Mouse (Mus musculus): Measurements from ENCODE around the gene Pced1b.
"Not testable (repeated sequence)": the region's sequence is repeated elsewhere in the genome, so short reads cannot be mapped to it uniquely, and the experiment has no call there.

Pced1b gene

DNA sequence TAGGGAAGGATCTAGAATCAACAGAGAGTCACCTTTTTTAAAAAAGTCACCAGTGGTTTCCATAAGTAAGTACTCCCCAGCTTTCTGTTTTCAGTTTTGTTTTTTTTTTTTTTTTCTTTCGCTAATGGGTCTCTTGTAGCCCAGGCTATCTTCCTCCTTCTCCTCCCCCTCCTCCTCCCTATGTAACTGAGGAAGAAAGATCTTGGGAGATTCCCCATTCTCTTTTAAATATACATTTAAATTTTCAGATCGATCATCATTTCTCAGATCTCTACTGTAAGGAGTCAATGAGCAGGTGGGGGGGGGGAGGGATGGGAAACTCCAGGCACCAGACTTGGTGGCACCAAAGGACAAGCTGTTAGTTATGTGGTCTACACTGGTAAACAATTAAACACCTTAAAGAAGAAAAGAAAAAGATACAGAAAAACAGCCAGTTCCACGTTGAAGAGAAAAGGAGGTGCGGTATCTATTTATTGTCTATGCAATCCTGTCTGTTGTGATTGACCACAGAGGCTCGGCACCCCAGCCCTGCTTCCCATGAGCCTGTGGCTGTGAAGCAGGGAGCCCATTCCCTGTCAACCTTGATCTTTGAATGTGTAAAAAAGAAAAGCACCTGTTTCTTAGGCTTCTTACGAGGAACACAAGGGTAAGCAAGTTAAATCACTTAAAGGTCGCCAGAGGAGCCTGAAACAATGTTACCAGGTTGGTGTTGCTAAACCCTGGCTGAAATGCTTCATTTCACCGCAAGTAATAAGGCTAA is 127.4 kb downstream of the Pced1b start:
- DNase-seq, result no peak

DNA sequence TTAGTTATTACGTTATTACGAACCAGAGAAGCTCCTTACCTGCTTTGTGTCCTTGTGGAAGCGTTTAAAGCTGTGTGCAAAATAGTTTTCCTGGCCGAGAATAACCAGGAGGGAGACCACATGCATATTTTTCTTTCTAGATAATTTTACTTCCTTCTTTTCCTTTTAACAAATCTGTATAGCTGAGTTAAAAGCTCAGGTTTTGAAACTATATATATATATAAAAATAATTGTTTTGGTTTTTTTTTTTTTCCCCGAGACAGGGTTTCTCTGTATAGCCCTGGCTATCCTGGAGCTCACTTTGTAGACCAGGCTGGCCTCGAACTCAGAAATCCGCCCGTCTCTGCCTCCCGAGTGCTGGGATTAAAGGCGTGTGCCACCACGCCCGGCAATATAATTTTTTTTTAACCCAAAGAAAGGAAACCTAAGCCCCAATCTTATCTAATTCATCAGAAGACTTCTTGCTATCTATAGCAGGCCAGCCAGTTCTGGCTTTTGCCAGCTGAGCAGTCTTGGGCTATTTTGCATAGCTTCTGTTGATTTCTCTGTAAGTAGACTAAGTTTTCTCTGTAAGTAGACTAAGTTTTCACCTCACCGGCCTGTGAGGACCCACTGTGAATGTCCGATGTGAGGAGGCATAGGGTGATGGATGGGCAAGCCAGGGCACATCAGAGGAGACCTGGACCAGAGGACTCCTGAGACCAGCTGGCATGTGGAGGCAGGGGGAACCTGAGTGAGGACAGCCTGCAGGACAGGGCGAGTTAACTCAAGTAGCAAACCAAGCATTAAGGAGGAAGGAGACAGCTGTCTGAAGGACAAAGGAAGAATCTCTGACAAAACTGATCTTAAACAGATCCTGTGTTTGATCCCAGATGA is 128.2 kb downstream of the Pced1b start:
- no peak for DNase-seq

DNA sequence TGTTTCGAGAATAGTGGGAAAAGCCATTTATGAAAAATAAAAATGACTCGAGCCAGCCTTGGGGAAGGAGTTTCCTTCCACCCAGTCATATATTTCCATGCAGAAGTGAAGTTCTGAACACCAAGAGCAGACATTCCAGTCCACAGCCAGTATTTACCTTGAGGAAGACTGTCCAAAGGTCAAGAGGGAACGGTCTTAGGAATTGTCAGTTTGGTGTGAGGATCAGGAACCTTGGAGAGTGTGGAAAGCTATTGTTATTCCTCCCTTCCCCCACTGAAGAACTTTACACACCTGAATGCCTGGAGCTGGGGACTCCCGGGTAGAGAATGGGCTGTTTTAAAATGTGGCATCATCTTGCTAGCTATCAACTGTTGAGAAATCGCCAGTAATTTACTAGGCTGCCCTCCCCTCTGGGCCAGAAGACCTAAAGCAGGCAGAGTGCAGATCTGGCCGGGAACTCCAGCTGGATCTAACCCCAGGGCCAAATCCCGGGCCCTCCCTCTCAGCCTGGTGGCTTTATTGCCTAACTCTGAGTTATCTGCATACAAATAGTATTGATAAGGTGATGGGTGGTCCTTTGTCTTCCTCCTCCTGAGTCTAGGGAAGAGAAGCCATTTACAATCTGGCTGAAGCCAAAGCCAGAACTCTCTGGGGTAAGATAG is 129.3 kb downstream of the Pced1b start:
- DNase-seq, result no peak

DNA sequence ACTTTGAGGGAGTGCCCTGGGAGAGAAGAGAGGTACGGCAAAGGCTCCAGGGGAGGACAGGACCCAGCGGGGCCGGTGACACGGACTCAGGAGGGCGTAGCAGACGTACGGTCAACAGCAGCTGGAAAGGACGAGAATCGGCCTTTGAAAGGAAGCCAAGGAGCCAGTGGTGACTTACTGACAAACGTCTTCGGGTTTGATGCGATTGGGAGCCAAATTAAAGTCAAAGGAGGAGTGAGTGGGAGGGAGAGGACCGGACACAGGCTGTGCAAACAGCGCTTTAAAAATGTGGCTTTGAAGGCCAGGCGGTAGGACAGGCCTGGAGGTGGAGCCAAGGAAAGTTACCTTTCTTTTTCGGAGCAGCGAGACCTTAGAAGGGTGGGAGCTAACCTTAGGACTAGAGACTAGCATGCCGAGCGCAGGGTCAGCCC is 129.9 kb downstream of the Pced1b start:
- DNase-seq, result no peak

DNA sequence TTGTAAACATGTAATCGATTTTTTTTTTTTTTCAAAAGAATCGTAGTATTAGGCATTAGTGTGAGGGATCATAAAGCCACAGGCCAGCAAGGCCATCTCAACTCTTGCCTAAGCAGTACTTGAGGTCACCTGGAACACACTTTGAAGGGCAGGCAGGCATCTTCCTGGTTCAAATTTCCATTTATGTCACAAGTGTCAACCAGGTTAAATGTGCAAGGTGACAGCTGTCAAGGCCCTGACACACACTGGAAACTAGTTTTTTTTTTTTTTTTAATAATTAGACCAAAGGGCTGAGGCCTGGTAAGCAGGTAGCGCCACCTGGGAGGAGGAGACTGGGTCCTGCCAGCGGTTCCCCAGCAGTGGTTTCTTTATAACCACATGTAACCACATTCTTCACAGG is 131.2 kb downstream of the Pced1b start:
- no peak for DNase-seq

DNA sequence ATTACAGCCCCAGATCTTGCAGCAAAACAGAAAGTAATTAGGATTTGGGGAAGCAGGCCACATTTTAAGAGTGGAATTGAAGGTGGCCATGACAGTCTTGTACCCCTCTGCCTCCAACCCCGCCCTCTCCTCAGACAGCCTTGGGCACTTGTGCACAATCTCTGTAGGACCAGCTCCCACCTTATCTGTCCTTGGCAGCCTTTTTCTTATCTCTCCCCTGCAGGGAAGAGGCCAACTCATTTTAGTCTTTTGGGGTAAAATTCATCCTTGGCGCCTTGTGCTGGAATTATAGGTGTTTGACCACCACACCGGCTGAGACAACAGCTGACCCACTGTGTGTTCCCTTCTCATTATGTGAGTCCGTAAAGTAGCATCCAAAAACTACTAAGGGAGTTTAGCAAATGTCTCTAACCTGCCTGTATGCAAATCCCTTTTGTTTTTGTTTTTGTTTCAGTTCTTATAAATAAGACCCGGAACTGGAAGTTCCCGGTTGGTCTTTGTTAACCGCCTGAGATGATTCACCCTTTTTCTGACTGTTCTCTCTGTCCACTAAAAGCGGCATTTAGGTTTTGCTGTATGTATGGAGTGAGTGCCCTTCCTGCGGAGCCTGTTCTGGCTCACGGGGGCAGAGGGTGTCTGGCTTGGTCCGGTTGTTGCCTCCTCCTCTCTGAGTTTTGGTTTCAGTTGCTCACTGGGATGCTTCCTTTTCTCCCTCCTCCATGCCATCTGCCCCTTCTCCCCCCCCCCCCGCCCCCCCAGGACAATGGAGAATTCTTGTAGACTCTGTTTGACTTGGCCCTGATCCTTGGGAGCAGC is 132.8 kb downstream of the Pced1b start:
- DNase-seq, result no peak

DNA sequence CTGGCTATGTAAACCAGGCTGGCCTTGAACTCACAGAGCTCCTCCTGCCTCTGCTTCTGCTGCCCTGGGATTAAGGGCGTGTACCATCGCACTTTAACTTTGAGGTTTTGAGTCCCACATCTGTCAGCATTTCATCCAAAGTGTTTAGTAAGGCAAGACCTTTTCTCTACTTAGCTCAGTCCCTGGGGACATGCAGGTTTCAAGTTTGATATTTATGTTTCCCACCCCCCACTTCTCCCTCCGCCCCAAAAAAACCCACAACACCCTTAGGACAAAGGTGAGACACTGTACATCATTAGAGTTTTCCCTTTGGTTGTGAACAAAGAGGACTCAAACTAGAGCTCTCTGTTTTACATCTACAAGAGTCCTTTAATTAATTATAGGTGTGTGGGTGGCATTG is 135.7 kb downstream of the Pced1b start:
- no peak for DNase-seq

DNA sequence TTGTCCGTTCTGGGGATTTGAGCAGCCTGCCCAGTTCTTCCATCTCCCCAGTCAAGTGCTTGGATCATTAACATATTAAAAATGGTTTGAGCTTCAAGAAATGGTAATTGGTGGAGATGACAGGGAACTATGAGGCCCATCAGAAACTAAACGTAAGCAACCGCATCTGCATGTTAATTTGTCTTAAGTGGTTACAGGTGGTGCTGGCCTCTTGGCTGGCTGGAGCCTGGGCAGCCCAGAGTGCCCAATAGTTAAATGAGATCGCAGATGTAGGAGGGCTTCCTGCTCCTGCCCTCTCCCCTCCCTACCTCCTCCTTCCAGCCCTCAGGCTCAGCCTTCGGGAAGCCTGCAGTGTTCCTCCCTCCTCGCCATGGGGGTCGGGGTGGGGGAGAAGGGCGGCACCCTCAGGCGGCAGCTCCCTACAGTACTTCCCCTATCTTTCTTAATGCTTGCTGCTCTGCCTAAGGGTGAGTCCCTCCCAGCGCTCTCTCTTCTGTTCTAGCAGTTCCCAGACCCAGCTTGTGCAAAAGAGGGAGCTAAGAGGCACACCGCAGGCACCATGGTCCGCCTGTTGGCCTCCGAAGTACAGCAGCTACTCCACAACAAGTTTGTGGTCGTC is 136.7 kb downstream of the Pced1b start:
- DNase-seq, result no peak

DNA sequence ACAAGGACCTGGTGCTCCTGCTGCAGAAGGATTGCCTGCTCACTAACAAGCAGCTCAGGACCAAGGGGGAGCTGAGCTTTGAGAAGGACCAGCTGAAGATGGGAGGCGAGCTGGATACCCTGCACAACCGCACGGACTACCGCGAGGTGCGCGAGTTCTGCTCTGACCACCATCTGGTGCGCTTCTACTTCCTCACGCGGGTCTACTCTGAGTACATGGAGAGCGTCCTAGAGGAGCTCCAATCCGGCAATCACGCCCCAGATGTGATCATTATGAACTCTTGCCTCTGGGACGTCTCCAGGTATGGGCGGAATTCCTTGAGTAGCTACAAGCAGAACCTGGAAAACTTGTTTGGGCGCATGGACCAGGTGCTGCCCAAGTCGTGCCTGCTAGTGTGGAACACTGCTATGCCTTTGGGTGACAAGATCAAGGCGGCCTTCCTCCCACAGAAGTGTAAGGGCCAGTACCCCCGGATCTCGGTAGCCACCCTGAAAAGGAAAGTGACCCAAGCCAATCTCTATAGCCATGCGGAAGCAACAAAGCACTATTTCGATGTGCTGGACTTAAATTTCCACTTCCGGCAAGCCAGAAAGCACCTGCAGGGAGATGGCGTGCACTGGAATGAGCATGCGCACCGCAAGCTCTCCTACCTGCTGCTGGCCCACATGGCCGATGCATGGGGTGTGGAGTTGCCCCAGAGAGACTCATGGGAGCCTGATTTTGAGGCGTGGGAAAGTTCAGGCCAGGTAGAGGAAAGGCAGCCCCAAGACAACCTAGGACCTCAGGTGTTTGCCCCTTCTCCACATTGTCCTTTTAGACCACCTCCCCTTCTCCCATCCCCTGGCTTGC is 137.5 kb downstream of the Pced1b start:
- DNase-seq, result no peak

DNA sequence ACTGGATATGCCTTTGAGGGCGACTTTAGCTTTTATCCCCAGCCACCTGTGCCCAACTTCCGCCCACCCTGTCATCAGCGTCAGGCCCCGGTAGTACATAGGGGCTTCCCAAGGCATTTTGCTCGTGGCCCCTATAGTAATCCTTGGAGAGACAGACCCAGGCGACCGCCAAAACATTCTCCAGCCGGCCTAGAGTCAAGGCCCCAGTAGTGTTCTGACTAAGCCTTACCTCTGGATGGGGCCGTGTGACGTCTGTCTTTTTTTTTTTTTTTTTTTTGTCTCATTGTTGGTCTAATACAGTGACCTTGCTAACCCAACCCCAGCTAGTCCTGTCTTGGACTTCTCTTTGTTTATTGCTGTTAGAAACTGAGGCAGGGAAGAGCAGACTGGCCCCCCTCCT is 138.3 kb downstream of the Pced1b start:
- DNase-seq, result not testable (repeated sequence)

DNA sequence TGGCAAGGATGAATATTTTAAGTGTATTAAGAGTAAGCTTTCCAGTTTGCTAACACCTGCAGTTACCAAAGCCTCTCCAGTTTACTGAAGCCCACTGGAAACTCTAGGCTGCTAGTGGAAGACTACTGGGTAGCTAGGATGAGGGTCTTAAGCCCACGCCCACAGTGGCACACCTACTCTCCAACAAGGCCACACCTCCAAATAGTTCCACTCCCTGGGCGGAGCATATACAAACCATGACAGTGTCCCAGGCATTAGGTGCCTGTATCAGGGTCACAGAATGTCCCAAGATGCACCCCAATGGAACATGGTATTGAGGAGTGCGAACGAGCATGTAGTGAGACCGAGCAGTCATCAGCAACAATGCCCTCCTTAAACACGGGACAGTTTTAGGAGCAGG is 140.9 kb downstream of the Pced1b start:
- DNase-seq, result no peak

DNA sequence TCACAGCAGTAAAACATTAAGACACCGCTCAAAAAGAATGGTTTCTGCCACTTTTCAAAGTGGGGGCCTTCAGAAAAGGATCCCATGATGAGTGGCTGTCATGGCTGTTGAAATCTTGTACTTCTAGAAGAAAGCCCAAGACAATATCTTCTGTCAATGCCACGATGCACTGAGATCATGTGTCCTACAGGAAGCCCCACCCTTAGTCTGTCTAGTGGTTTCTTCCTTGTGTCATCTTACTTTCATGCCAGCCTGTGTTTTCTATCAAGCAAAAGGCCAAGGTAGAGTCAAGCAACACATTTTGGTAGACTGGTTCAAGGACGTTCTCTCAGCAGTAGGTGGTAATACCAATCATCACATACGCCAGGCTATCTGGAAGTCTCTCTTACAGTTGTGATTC is 142.7 kb downstream of the Pced1b start:
- no peak for DNase-seq

DNA sequence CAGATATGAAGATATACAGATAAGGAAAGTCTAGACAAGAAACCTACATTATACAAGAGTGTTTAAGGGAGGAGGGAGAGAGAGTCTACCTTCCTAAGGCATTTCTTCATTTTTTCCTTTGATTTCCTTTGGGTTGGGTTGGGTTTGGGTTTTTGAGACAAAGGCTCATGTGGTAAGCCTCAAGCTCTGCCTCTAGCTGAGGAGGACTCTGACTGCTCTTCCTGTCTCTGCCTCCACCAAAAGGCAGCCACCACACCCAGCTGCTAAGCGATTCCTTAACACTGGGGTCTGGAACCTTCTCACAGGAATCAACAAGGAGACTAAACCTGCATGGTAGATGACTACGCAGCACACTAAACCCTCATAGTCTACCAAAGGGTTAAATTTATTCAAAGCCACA is 143.9 kb downstream of the Pced1b start:
- no peak for DNase-seq

DNA sequence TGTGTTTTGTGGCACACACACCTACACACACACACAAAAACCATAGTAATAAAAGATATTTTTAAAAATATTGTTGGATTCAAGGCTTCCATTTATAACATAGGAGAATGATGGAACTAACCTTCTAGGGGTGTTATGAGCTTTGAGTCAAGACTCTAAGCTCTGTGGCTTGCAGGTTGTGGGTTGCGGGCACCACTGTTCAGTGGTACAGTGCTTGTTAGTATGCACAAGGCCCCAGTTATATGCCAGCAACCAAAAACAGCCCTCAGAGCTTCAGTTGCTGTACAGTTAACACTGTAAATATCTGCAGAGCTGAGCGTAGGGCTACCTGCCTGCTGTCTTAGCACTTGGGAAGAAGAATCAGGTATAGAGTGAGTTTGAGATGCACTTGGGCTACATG is 144.5 kb downstream of the Pced1b start:
- no peak for DNase-seq

DNA sequence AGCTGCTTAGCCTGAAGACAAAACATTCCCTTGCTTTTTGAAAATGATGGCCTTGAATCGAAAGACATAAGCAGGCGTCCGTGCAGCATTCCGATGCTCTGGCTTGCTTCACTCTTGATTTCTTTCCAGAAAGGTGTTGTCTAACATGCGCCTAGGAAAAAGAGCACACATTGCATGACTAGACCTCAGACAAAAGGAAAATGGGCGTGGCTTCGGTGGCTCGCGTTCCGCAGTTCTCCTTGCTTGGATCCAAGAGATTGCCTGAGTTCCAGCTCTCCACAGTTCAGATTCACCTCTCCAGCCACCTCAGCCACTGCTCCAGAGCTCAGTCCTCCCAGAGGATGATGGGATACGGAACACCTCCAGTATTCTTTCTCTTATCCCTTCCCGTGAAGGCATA is 147.7 kb downstream of the Pced1b start:
- no peak for DNase-seq

DNA sequence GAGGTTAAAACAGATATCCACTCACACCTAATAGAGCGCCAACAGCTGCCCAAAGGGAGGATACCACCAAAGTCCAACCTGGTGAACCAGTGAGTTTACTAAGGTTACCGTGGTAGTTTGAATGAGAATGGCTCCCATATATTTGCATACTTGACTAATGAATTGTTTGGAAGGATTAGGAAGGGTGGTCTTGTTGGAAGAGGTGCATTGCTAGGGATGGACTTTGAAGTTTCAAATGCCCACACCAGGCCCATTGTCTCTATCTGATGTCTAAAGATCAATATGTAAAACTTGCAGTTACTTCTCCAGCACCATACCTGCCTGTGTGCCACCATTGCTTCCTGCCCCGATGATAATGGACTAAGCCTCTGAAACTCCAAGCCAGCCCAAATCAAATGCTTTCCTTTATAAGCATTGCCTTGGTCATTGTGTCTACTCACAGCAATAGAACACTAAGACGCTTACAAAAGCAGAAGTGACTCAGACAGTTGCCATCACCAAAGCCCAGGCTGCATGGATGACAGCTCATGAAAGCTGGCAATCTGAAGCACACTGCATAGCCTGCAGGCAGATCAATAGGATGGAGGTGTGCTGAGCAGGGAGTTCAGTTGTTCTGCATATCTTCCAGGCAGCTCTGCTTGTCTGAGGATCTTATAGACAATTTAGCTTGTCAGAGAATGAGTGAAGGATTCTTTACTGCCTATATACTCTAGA is 149.8 kb downstream of the Pced1b start:
- no peak for DNase-seq

DNA sequence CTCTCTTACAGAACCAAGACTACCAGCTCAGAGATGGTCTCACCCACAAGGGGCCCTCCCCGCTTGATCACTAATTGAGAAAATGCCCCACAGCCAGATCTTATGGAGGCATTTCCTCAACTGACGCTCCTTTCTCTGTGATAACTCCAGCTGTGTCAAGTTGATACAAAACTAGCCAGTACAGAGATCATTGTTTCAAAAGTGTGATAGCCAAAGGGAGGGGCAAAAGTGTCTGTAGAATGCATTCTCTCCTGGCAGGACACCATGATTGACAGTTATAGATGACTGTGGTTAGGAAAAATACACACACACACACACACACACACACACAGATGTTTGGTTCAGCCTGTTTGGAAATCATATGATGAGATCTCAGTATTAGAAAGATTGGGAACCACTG is 150.9 kb downstream of the Pced1b start:
- DNase-seq, result no peak

DNA sequence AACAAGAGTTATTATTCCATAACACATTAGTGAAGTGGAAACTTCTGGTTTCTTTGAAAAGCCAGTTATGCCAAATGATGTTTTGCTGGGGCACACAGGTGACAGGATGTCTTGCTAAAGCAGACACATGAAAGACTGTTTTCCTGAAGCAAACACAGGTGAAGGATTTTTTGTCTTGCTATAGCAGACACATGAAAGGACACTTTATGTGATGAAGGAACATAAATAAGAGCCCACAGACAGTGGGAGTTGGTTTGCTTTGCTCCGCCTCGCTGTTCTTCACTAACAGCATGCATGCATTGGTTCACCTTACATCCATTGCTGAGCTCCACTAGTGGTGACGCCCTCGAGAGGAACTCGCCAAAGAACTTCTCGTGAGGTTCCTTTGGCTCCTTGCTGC is 154.0 kb downstream of the Pced1b start:
- no peak for DNase-seq

DNA sequence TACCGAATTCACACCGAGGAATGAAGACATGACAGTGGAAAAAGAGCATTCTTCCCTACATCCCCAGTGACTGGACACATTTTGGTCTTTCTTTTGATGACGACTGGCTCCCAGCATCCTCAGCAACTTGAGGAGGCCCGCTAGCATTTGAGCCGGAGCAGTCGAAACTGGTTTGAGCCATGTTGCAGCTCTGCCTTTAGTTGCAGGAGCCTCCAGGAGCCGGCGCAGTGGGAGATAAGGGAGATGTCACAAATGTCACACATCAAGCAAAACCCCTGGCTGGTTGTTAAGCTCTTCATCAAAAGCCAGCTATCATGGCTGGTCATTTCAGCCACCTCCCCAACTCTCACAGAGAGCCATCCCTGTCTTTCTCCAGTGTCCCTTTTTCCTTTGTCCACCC is 157.6 kb downstream of the Pced1b start:
- DNase-seq, result no peak

DNA sequence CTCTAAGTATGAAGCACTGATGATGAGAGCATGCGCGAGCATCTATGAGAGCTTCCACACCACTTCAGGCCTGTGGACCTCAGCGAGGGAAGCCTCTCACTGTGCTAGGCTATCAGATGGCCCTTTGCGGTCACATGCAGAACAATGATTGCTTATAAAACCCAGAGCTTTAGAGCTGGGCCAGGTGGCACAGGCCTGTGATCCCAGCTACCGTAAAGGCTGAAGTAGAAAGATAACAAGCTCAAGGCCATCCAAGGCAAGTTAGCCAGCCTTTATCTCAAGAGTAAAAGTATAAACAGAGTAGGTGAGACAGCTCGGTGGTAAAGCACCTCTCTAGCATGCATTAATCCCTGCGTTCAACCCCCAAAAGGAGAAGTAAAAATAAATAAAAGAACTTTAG is 158.1 kb downstream of the Pced1b start:
- no peak for DNase-seq

DNA sequence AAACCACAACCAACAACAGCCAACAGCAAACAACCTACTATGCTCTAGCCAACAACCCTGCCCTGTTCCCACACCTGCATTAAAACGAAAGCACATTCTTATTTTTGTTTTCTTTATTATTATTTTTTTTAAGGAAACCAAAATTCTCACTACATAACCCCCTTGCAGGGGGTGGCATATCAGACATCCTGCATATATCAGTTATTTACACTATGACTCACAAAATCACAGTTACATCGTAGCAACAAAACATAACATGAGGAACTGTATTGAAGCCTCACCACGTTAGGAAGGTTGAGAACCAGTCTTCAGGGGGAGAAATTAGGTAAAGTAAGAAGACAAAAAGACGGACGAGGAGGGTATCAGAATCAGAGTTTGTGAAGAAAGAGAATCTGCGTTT is 159.2 kb downstream of the Pced1b start:
- DNase-seq, result no peak

All from cerebellum, adult 11 months (tissue).